Mouse (Mus musculus) midbrain, embryonic 14.5 days (tissue): ENCODE results near the gene Reln. TPM values are rescaled to one million over a fixed set of nuclear protein-coding genes. Genes with fewer than 3 reads are reported as not detected.

Experiments
- ATAC-seq: fragments of 200-750 bp; cut with Nextera tagmentation; 2 replicates; pipeline ENCODE4 v1.8.0; 2017; ENCODE audit warnings: moderate number of reproducible peaks, moderate library complexity; ENCODE audit not compliant: low FRiP score, low TSS enrichment
- DNase-seq: peaks from one replicate; pipeline ENCODE4 v3.0.0-alpha.2; 2015
- H3K27ac ChIP-seq: fragments of 300-500 bp; sonication (generic); replicated peaks from 2 replicates; pipeline ENCODE4 v1.5.1; 2014; ENCODE audit warnings: mild to moderate bottlenecking, low read depth, low read length, moderate library complexity
- H3K27me3 ChIP-seq: fragments of 300-500 bp; sonication (generic); 2 replicates; pipeline ENCODE4 v1.6.1; 2014; ENCODE audit warnings: low read length, control low read depth, mixed read lengths; ENCODE audit not compliant: control insufficient read depth, insufficient read depth
- H3K36me3 ChIP-seq: fragments of 300-500 bp; sonication (generic); 2 replicates; pipeline ENCODE4 v1.6.1; 2014; ENCODE audit warnings: low read length, control low read depth; ENCODE audit not compliant: control insufficient read depth, insufficient read depth
- H3K4me1 ChIP-seq: fragments of 300-500 bp; sonication (generic); 2 replicates; pipeline ENCODE4 v1.6.1; 2014; ENCODE audit warnings: mild to moderate bottlenecking, antibody characterized with exemption, low read length, control low read depth; ENCODE audit not compliant: control insufficient read depth, insufficient read depth
- H3K4me2 ChIP-seq: fragments of 300-500 bp; sonication (generic); 2 replicates; pipeline ENCODE4 v1.6.1; 2014; ENCODE audit warnings: mild to moderate bottlenecking, low read length, moderate library complexity
- H3K4me3 ChIP-seq: fragments of 300-500 bp; sonication (generic); replicated peaks from 2 replicates; pipeline ENCODE4 v1.5.1; 2014; ENCODE audit warnings: low read depth, low read length
- H3K9ac ChIP-seq: fragments of 300-500 bp; sonication (generic); replicated peaks from 2 replicates; pipeline ENCODE4 v1.6.1; 2014; ENCODE audit warnings: mild to moderate bottlenecking, low read length, moderate library complexity
- H3K9me3 ChIP-seq: fragments of 300-500 bp; sonication (generic); 2 replicates; pipeline ENCODE4 v1.6.1; 2016; ENCODE audit warnings: low read length, control low read depth, mixed read lengths; ENCODE audit not compliant: control insufficient read depth
- WGBS: fragments of 180-500 bp; shearing (Covaris S2); extraction: QIAGEN DNeasy Blood & Tissue Kit; methylation state at CpG from one replicate; pipeline ENCODE4 v1.1.7; 2014; 5-methylcytosine and 5-hydroxymethylcytosine counted together
- polyA plus RNA-seq: library from polyadenylated mRNA; unstranded; fragments of >200 nt; fragmentation: Nextera tagmentation; extraction: Ambion mirVana; gene quantifications from 2 replicates; pipeline ENCODE4 v1.2.1, GENCODE M21; 2014

Reln gene
- polyA plus RNA-seq, 1 experiment from 2014 or later: 72.4 TPM

- H3K4me1 ChIP-seq: no peaks in the 10 kb centered on the region
- no peak overlapping the region for H3K4me2 ChIP-seq
- H3K36me3 ChIP-seq: no peaks in the 10 kb centered on the region
- H3K27me3 ChIP-seq: no peaks in the 10 kb centered on the region
- no peak overlapping the region for H3K4me3 ChIP-seq
- DNase-seq: no peak
- WGBS: 91% methylated on average over 6 of the region's 6 CpGs
- no peak overlapping the region for H3K9ac ChIP-seq
- H3K27ac ChIP-seq: no peak overlapping the region
- ATAC-seq: no peak
- no peaks in the 10 kb centered on the region for H3K9me3 ChIP-seq
Measured at GRCm38 (mm10) chr5:21920310-21920709, 424.2 kb downstream of the Reln start.

GRCm38 (mm10) chr5:21919281-21919780 lies 425.2 kb downstream of the Reln start:
- ATAC-seq (no peak), DNase-seq (no peak)
- no peaks in the 10 kb centered on the region for H3K36me3 ChIP-seq
- no peak overlapping the region for H3K27ac ChIP-seq
- H3K9me3 ChIP-seq: no peaks in the 10 kb centered on the region
- H3K4me1 ChIP-seq: no peaks in the 10 kb centered on the region
- no peak overlapping the region for H3K4me3 ChIP-seq
- H3K4me2 ChIP-seq: no peak overlapping the region
- H3K27me3 ChIP-seq: no peaks in the 10 kb centered on the region
- 87% methylated on average over 4 of the region's 4 CpGs for WGBS
- no peak overlapping the region for H3K9ac ChIP-seq

GRCm38 (mm10) chr5:21915973-21916372 lies 428.5 kb downstream of the Reln start:
- Histone ChIP-seq H3K27me3 (no peaks in the 10 kb centered on the region), H3K4me1 (no peaks in the 10 kb centered on the region), H3K9me3 (no peaks in the 10 kb centered on the region), H3K4me3 (no peak overlapping the region), H3K9ac (no peak overlapping the region), H3K4me2 (no peak overlapping the region), H3K36me3 (no peaks in the 10 kb centered on the region), H3K27ac (no peak overlapping the region)
- ATAC-seq: no peak
- DNase-seq: no peak

- no peaks in the 10 kb centered on the region for H3K36me3 ChIP-seq
- H3K9ac ChIP-seq: no peak overlapping the region
- no peaks in the 10 kb centered on the region for H3K4me1 ChIP-seq
- H3K4me3 ChIP-seq: no peak overlapping the region
- WGBS: 89% methylated on average over 3 of the region's 3 CpGs
- H3K27ac ChIP-seq: no peak overlapping the region
- ATAC-seq (no peak), DNase-seq (no peak)
- H3K27me3 ChIP-seq: no peaks in the 10 kb centered on the region
- no peak overlapping the region for H3K4me2 ChIP-seq
- no peaks in the 10 kb centered on the region for H3K9me3 ChIP-seq
Measured at GRCm38 (mm10) chr5:21914776-21915175, 429.7 kb downstream of the Reln start.

GRCm38 (mm10) chr5:21912835-21913530 lies 431.5 kb downstream of the Reln start:
- no peaks in the 10 kb centered on the region for H3K36me3 ChIP-seq
- DNase-seq: no peak
- 91% methylated on average over 23 of the region's 23 CpGs for WGBS
- H3K27me3 ChIP-seq: no peaks in the 10 kb centered on the region
- no peak overlapping the region for H3K4me2 ChIP-seq
- H3K4me3 ChIP-seq: no peak overlapping the region
- no peak overlapping the region for H3K9ac ChIP-seq
- no peaks in the 10 kb centered on the region for H3K9me3 ChIP-seq
- no peak for ATAC-seq
- no peaks in the 10 kb centered on the region for H3K4me1 ChIP-seq
- no peak overlapping the region for H3K27ac ChIP-seq

GRCm38 (mm10) chr5:21910726-21911125 lies 433.8 kb downstream of the Reln start:
- H3K4me3 ChIP-seq: no peak overlapping the region
- WGBS: 94% methylated on average over 12 of the region's 12 CpGs
- H3K27ac ChIP-seq: no peak overlapping the region
- ATAC-seq (no peak), DNase-seq (no peak)
- H3K9me3 ChIP-seq: no peaks in the 10 kb centered on the region
- no peak overlapping the region for H3K4me2 ChIP-seq
- no peak overlapping the region for H3K9ac ChIP-seq
- H3K36me3 ChIP-seq: no peaks in the 10 kb centered on the region
- no peaks in the 10 kb centered on the region for H3K27me3 ChIP-seq
- no peaks in the 10 kb centered on the region for H3K4me1 ChIP-seq

GRCm38 (mm10) chr5:21909713-21910112 lies 434.8 kb downstream of the Reln start:
- Histone ChIP-seq H3K4me3 (no peak overlapping the region), H3K9ac (no peak overlapping the region), H3K36me3 (no peaks in the 10 kb centered on the region), H3K27ac (no peak overlapping the region), H3K9me3 (no peaks in the 10 kb centered on the region), H3K4me1 (no peaks in the 10 kb centered on the region), H3K4me2 (no peak overlapping the region), H3K27me3 (no peaks in the 10 kb centered on the region)
- DNase-seq: no peak
- WGBS: 93% methylated on average over 3 of the region's 3 CpGs
- ATAC-seq: no peak

- DNase-seq (no peak), ATAC-seq (no peak)
- no peak overlapping the region for H3K4me3 ChIP-seq
- H3K4me1 ChIP-seq: no peaks in the 10 kb centered on the region
- H3K4me2 ChIP-seq: no peak overlapping the region
- H3K9me3 ChIP-seq: no peaks in the 10 kb centered on the region
- H3K27me3 ChIP-seq: no peaks in the 10 kb centered on the region
- 0 out of 2 replicates have a peak, but pooled peaks cover 3% of the 10 kb centered on the region for H3K36me3 ChIP-seq
- H3K27ac ChIP-seq: no peak overlapping the region
- no peak overlapping the region for H3K9ac ChIP-seq
- WGBS: 72% methylated on average over 12 of the region's 12 CpGs
Measured at GRCm38 (mm10) chr5:21901411-21901810, 443.1 kb downstream of the Reln start.

GRCm38 (mm10) chr5:21900891-21901290 lies 443.6 kb downstream of the Reln start:
- H3K27me3 ChIP-seq: no peaks in the 10 kb centered on the region
- H3K4me3 ChIP-seq: no peak overlapping the region
- ATAC-seq: no peak
- H3K9ac ChIP-seq: no peak overlapping the region
- H3K4me2 ChIP-seq: no peak overlapping the region
- 0 out of 2 replicates have a peak, but pooled peaks cover 3% of the 10 kb centered on the region for H3K36me3 ChIP-seq
- no peaks in the 10 kb centered on the region for H3K9me3 ChIP-seq
- no peak for DNase-seq
- no peaks in the 10 kb centered on the region for H3K4me1 ChIP-seq
- H3K27ac ChIP-seq: no peak overlapping the region
- 73% methylated on average over 6 of the region's 6 CpGs for WGBS
